Mouse (Mus musculus) lung, embryonic 15.5 days (tissue): ENCODE measurements around the gene Gm20509. TPM values are rescaled to one million over a fixed set of nuclear protein-coding genes. Genes with fewer than 3 reads are reported as not detected.
A peak's percentile ranks its signal among the peaks of the same experiment; 100 is the strongest.

Experiments used
- ATAC-seq: fragments of 200-750 bp; cut with Nextera tagmentation; 2 replicates; pipeline ENCODE4 v1.8.0; 2017; ENCODE audit warnings: moderate number of reproducible peaks, borderline replicate concordance; ENCODE audit not compliant: low FRiP score, low TSS enrichment; ENCODE audit errors: extremely low read depth
- H3K27ac ChIP-seq: fragments of 300-500 bp; sonication (generic); 2 replicates; pipeline ENCODE4 v1.5.1; 2015; ENCODE audit warnings: moderate library complexity, mild to moderate bottlenecking, inconsistent platforms
- H3K27me3 ChIP-seq: fragments of 300-500 bp; sonication (generic); 2 replicates; pipeline ENCODE4 v1.6.1; 2015; ENCODE audit warnings: inconsistent platforms
- H3K36me3 ChIP-seq: fragments of 300-500 bp; sonication (generic); 2 replicates; pipeline ENCODE4 v1.6.1; 2015; ENCODE audit warnings: inconsistent platforms
- H3K4me1 ChIP-seq: fragments of 300-500 bp; sonication (generic); 2 replicates; pipeline ENCODE4 v1.6.1; 2015; ENCODE audit warnings: inconsistent platforms
- H3K4me2 ChIP-seq: fragments of 300-500 bp; sonication (generic); 2 replicates; pipeline ENCODE4 v1.6.1; 2015; ENCODE audit warnings: inconsistent platforms, mild to moderate bottlenecking, moderate library complexity
- H3K4me3 ChIP-seq: fragments of 300-500 bp; sonication (generic); 2 replicates; pipeline ENCODE4 v1.5.1; 2015; ENCODE audit warnings: mild to moderate bottlenecking, inconsistent platforms
- H3K9ac ChIP-seq: fragments of 300-500 bp; sonication (generic); 2 replicates; pipeline ENCODE4 v1.6.1; 2015; ENCODE audit warnings: inconsistent platforms
- H3K9me3 ChIP-seq: fragments of 300-500 bp; sonication (generic); 2 replicates; pipeline ENCODE4 v1.6.1; 2016; ENCODE audit warnings: inconsistent platforms
- WGBS: fragments of 180-500 bp; shearing (Covaris S2); methylation state at CpG from one replicate; pipeline ENCODE4 v1.1.7; 2015; 5-methylcytosine and 5-hydroxymethylcytosine counted together
- polyA plus RNA-seq: library from polyadenylated mRNA; unstranded; fragments of >200 nt; fragmentation: Nextera tagmentation; extraction: Ambion mirVana; gene quantifications from 2 replicates; pipeline ENCODE4 v1.2.1, GENCODE M21; 2015

The Gm20509 gene
- polyA plus RNA-seq, 1 experiment from 2014 or later: not detected

GRCm38 (mm10) chr9:73082291-73083000 lies 19.8 kb upstream of the Gm20509 start:
- Histone ChIP-seq H3K36me3 (no peaks in the 10 kb centered on the region), H3K27ac (no peak overlapping the region), H3K27me3 (no peaks in the 10 kb centered on the region), H3K4me3 (no peak overlapping the region), H3K4me2 (no peak overlapping the region), H3K4me1 (no peaks in the 10 kb centered on the region), H3K9me3 (no peaks in the 10 kb centered on the region), H3K9ac (no peak overlapping the region)
- no peak for ATAC-seq
- 74% methylated on average over 8 of the region's 8 CpGs for WGBS

- no peak overlapping the region for H3K27ac ChIP-seq
- no peak overlapping the region for H3K4me3 ChIP-seq
- H3K4me1 ChIP-seq: peaks cover 2% of the 10 kb centered on the region; the same call in 1 of the 2 replicates
- WGBS: 65% methylated on average over 6 of the region's 6 CpGs
- ATAC-seq: no peak
- H3K9me3 ChIP-seq: no peaks in the 10 kb centered on the region
- H3K27me3 ChIP-seq: no peaks in the 10 kb centered on the region
- H3K4me2 ChIP-seq: no peak overlapping the region
- H3K36me3 ChIP-seq: no peaks in the 10 kb centered on the region
- H3K9ac ChIP-seq: no peak overlapping the region
Observed at GRCm38 (mm10) chr9:73083956-73084355, 18.3 kb upstream of the Gm20509 start.

- Histone ChIP-seq H3K36me3 (no peaks in the 10 kb centered on the region), H3K9ac (no peak overlapping the region), H3K4me1 (peaks cover 8% of the 10 kb centered on the region; the same call in 1 of the 2 replicates), H3K27ac (no peak overlapping the region), H3K4me3 (no peak overlapping the region), H3K9me3 (no peaks in the 10 kb centered on the region), H3K4me2 (no peak overlapping the region), H3K27me3 (no peaks in the 10 kb centered on the region)
- no peak for ATAC-seq
- WGBS: 65% methylated on average over 6 of the region's 6 CpGs
Observed at GRCm38 (mm10) chr9:73085845-73086244, 16.4 kb upstream of the Gm20509 start.

DNA sequence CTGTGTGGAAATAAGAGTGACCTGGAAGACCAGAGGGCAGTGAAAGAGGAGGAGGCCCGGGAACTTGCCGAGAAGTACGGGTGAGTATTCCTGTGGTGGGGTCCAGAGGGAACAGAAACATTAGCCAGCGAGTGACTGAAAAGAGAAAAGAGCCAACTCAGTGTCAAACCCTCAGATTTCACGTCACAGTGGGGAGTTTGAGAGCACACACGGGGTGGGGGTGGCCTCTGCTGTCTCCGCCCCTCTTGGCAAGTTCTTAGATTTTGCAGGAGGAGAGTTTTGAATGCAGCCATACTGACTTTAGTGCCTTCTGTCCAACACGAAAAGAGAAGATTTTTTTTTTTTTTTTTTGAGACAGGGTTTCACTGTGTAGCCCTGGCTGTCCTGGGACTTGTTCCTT lies 15.1 kb upstream of the Gm20509 start:
- ATAC-seq: no peak
- H3K36me3 ChIP-seq: no peaks in the 10 kb centered on the region
- no peak overlapping the region for H3K9ac ChIP-seq
- no peak overlapping the region for H3K4me3 ChIP-seq
- H3K4me1 ChIP-seq: peaks cover 8% of the 10 kb centered on the region; the same call in 1 of the 2 replicates
- H3K4me2 ChIP-seq: no peak overlapping the region
- 45% methylated on average over 8 of the region's 8 CpGs for WGBS
- H3K9me3 ChIP-seq: no peaks in the 10 kb centered on the region
- H3K27me3 ChIP-seq: no peaks in the 10 kb centered on the region
- H3K27ac ChIP-seq: no peak overlapping the region

DNA sequence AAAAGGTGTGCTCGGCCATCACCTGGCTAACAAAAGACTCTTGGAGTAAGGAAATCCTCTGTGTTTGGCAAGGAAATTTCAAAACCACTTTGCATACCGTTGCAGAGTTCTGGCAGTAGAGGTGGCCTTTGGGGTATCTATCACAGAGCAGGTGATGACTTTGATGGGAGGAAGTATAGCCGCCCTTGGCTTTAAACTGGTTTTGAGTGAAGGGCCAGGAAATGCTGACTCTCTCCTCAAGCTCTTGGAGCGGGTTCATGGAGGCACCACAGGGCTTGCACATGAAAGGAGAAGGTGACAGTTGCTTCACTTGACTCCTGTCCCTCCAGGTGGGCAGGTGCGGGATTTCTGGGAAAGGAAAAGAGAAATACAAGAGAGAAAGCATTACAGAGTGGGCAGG lies 14.7 kb upstream of the Gm20509 start:
- 59% methylated on average over 5 of the region's 5 CpGs for WGBS
- no peak overlapping the region for H3K4me2 ChIP-seq
- no peaks in the 10 kb centered on the region for H3K36me3 ChIP-seq
- no peaks in the 10 kb centered on the region for H3K9me3 ChIP-seq
- no peak overlapping the region for H3K4me3 ChIP-seq
- peaks cover 8% of the 10 kb centered on the region; the same call in 1 of the 2 replicates for H3K4me1 ChIP-seq
- ATAC-seq: no peak
- H3K27ac ChIP-seq: no peak overlapping the region
- no peaks in the 10 kb centered on the region for H3K27me3 ChIP-seq
- no peak overlapping the region for H3K9ac ChIP-seq

- H3K27me3 ChIP-seq: no peaks in the 10 kb centered on the region
- peak overlapping the region; percentile 16 for H3K4me2 ChIP-seq
- no peak overlapping the region for H3K4me3 ChIP-seq
- peak overlapping the region; percentile 72 for H3K27ac ChIP-seq
- ATAC-seq: peak; percentile 64; the same call in 1 of the 2 replicates
- WGBS: 45% methylated on average over 16 of the region's 16 CpGs
- no peaks in the 10 kb centered on the region for H3K9me3 ChIP-seq
- H3K4me1 ChIP-seq: peaks cover 8% of the 10 kb centered on the region; the same call in 1 of the 2 replicates
- H3K9ac ChIP-seq: no peak overlapping the region
- H3K36me3 ChIP-seq: no peaks in the 10 kb centered on the region
Observed at GRCm38 (mm10) chr9:73089222-73089920, 12.9 kb upstream of the Gm20509 start.

DNA sequence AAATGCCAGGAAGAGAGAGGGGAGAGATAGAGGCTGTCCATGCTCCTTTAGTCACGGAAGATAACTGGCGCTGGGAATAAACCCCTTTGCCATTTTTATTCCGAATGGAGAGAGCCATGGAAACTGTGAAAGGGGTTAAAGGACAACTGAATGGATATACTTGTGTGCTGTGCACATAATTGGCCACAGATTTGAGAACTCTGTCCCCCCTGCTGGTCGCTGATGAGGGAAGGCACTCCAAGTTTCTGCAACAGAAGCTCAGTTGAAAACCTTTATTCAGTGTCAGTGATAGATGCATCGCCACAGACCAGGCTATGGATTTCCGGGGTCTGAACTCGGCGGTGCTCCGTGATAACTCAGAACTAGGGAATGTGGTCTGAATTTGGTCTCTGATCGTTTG lies 12.1 kb upstream of the Gm20509 start:
- Histone ChIP-seq H3K4me3 (no peak overlapping the region), H3K36me3 (no peaks in the 10 kb centered on the region), H3K9ac (no peak overlapping the region), H3K27ac (peak overlapping the region; percentile 72), H3K9me3 (no peaks in the 10 kb centered on the region), H3K4me1 (peaks cover 11% of the 10 kb centered on the region), H3K27me3 (peaks cover 3% of the 10 kb centered on the region; the same call in 1 of the 2 replicates), H3K4me2 (no peak overlapping the region)
- 74% methylated on average over 10 of the region's 10 CpGs for WGBS
- ATAC-seq: no peak

DNA sequence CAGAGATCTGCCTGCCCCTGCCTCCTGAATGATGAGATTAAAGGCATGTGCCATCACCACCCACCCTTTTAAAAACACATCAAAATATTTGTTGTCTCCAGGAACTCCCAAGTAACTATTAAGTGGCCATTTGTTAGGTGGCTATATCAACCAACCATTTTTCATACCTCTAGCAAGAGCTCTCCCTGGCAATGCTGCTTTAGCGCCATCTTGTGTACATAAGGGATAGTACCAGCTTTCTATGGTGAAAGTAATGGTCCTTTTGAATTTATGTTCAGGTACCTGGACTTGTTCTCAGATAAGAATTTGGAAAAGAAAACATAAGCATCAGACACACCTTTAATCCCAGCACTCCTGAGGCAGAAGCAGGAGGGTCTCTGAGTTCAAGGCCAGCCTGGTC lies 10.5 kb upstream of the Gm20509 start:
- no peak overlapping the region for H3K4me3 ChIP-seq
- peaks cover 13% of the 10 kb centered on the region for H3K4me1 ChIP-seq
- ATAC-seq: no peak
- H3K27me3 ChIP-seq: peaks cover 10% of the 10 kb centered on the region; the same call in 1 of the 2 replicates
- no peaks in the 10 kb centered on the region for H3K36me3 ChIP-seq
- 0% methylated on average over 1 of the region's 1 CpGs for WGBS
- no peak overlapping the region for H3K4me2 ChIP-seq
- H3K27ac ChIP-seq: no peak overlapping the region
- no peak overlapping the region for H3K9ac ChIP-seq
- H3K9me3 ChIP-seq: no peaks in the 10 kb centered on the region

GRCm38 (mm10) chr9:73094580-73094979 lies 7.7 kb upstream of the Gm20509 start:
- Histone ChIP-seq H3K4me1 (peaks cover 6% of the 10 kb centered on the region), H3K9ac (no peak overlapping the region), H3K4me3 (no peak overlapping the region), H3K36me3 (no peaks in the 10 kb centered on the region), H3K27me3 (peaks cover 10% of the 10 kb centered on the region; the same call in 1 of the 2 replicates), H3K9me3 (no peaks in the 10 kb centered on the region), H3K4me2 (peak overlapping the region; percentile 22; the same call in 1 of the 2 replicates), H3K27ac (no peak overlapping the region)
- no peak for ATAC-seq
- 16% methylated on average over 16 of the region's 17 CpGs for WGBS

- Histone ChIP-seq H3K36me3 (no peaks in the 10 kb centered on the region), H3K9me3 (no peaks in the 10 kb centered on the region), H3K4me3 (no peak overlapping the region), H3K27me3 (peaks cover 14% of the 10 kb centered on the region; the same call in 1 of the 2 replicates), H3K9ac (no peak overlapping the region), H3K4me1 (peaks cover 6% of the 10 kb centered on the region), H3K4me2 (no peak overlapping the region), H3K27ac (no peak overlapping the region)
- WGBS: 71% methylated on average over 2 of the region's 2 CpGs
- no peak for ATAC-seq
Observed at GRCm38 (mm10) chr9:73097898-73098297, 4.4 kb upstream of the Gm20509 start.

GRCm38 (mm10) chr9:73101536-73101935 lies 734 bp upstream of the Gm20509 start, which contains the start of gene Khdc3:
Khdc3 (plus strand) TSS chr9:73101836.
- no peak for ATAC-seq

More at GRCm38 (mm10) chr9:73101536-73101935, 734 bp upstream of the Gm20509 start, which contains the start of gene Khdc3:
- H3K36me3 ChIP-seq: no peaks in the 10 kb centered on the region
- H3K9me3 ChIP-seq: no peaks in the 10 kb centered on the region
- peaks cover 19% of the 10 kb centered on the region for H3K27me3 ChIP-seq
- no peak within 1 kb of the TSS for H3K9ac ChIP-seq
- H3K4me3 ChIP-seq: no peak within 1 kb of the TSS
- peaks cover 8% of the 10 kb centered on the region for H3K4me1 ChIP-seq
- H3K27ac ChIP-seq: no peak within 1 kb of the TSS
- 84% methylated on average over 5 of the region's 5 CpGs for WGBS
- no peak within 1 kb of the TSS for H3K4me2 ChIP-seq
